Mouse (Mus musculus): ENCODE measurements at regions not wholly inside any gene's neighbourhood (a gene's known extent, or its start where the extent isn't known, plus 50 kb on each side); places are given as distances from the start of the nearest gene placed in this dataset.

DNA sequence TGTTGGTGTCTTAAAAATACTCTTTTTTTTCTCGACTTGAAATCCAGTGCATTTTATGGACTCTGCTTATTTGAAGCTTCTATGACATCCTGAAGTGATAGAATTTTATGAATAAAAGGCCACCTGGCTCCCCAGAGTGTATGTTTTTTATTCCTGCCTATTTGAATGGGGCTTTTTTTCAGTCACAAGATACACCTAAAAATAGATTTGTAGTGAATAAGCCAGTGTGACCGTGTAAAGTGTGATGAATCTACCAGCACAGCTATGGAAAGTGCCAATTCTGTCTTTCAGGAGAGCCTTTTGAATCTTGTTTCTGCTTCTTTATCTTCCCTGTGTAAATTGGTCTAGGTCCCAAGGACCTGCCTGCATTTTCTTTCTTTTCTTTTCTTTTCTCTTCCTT lies 119.8 kb upstream of the Pex5l start:
- DNase-seq = no peak

DNA sequence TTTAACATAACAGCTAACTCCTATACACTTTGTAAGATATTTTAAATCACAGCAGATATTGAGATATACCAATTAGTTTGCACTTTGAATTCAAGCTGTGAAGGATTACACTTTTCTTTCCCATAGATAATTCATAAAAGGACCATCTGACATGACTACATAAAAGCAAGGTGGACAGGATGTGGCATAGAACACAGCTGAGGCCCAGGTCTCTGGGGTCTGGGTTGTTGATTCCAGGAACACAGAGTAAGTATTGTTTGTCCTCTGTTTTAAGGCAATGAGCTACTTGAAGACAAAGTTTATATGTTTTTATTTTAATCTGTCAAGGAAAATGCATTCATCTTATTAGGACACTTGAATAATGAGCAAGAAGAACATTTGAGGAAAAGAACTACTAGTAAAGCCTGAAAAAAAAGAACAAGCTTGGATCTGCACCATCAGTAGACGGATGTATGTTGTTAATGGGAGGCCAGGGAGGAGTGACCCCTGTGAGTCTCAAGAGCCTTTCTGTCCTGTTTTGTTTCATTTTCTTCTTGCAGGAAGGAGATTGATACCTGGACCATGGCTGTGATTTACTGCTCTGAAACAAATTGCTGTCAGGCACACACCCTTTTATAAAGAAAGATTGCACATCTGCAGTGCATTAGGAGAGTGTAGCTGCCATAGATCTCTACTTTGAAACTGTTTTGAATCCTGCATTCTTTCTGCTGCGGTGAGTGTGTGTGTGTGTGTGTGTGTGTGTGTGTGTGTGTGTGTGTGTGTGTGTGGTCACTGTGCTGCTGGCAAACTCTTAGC lies 76.4 kb upstream of the Pex5l start:
- DNase-seq = no peak

DNA sequence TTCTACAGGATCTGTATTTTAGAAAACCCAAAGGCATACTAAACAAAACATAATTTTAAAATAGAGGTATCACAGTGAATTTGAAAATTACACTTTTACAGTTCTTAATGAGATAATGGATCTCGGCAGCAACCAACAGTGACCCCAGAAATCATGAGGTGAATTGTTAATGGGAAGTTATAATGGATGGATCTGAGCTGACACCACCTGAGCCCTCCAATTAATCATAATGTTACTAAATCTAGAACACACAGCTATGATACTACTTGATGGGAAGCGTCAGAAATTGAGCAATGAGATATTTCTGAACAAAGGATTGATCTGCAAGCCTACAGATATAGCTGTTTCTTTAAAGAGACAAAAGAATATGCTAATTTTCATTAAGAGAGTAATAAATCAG lies 75.2 kb upstream of the Pex5l start:
- no peak for DNase-seq

DNA sequence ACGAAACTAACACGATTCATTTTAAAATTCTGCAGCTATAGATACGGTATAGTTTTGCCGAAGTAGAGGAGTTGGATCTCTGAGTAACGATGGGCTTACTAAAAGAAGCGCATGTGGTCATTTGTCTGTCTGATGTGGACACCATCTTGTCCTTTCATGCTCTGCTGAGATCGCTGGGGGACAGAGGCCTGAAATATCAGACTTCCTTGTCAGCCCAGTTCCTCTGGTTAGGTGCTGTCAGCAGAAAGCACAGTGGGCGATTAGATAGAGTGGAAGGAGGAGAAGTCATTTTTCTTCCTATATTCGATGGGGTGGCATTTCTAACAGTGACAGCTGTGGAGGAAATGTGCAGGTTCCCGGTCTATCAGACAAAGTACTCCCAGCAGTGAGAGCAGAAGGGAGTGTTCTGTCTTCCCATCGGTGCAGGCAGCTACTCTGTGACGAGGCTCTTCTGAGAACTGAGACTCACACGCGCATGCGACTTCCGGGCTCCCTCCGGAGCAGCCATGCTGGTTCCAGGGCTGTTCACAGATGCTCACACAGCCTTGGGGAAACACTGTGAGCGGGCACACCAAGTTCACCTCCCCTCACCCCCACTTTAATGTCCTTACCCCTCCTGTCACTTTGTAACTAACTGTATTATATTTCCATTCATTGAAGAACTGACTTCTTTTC lies 74.5 kb upstream of the Pex5l start:
- no peak for DNase-seq

DNA sequence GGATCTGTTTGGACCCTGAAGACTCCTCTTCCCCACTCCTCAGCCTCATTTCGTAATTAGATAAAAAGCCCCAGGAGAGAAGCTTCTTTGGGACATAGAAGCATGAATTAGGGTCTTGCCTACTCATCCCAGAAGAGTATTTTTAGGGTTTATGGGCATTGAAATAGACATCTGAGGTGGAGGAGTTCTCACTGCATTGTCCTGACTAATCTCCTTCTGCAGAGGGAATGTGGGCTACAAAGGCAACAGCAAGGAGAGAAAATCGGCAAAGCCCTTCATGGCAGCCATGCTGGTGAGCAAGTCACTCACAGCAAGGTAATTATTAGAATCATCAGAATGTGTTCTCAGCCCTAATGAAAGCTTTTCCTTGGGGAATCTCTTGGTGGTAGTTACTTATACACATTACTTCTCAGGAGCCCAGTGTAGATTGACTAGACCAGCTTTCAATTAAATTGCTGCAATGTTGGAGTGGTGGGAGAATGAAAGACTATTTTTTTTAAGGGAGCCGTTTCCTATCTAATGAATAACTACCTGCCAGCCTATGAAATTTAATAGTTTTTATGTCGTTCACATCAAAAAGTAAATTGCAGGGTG lies 68.3 kb upstream of the Pex5l start:
- DNase-seq = no peak
